Mouse (Mus musculus) E14TG2a.4 (cell line): ENCODE measurements around the gene Sbno1.

Experiments used
- H3K27me3 ChIP-seq: 2 replicates; pipeline ENCODE4 v1.6.1; 2014; ENCODE audit warnings: low read length, control low read depth; ENCODE audit not compliant: insufficient read depth
- H3K36me3 ChIP-seq: 2 replicates; pipeline ENCODE4 v1.6.1; 2014; ENCODE audit warnings: low read length, control low read depth; ENCODE audit not compliant: insufficient read depth
- H3K4me1 ChIP-seq: replicated peaks from 2 replicates; pipeline ENCODE4 v1.6.1; 2014; ENCODE audit warnings: low read depth, low read length, control low read depth
- H3K4me3 ChIP-seq: replicated peaks from 2 replicates; pipeline ENCODE4 v1.5.1; 2014; ENCODE audit warnings: mild to moderate bottlenecking, low read length
- H3K9me3 ChIP-seq: 2 replicates; pipeline ENCODE4 v1.6.1; 2014; ENCODE audit warnings: low read length, control low read depth
- CTCF ChIP-seq: conservative IDR thresholded peaks from 2 replicates; pipeline ENCODE4 v1.5.1; 2014; ENCODE audit warnings: low read length
- NANOG ChIP-seq: IDR thresholded peaks from 2 replicates; pipeline ENCODE4 v1.6.1; 2014; ENCODE audit warnings: borderline replicate concordance, low read length, mixed read lengths
- POU5F1 ChIP-seq: IDR thresholded peaks from 2 replicates; pipeline ENCODE4 v1.6.1; 2014; ENCODE audit warnings: low read length, borderline replicate concordance

The Sbno1 gene

GRCm38 (mm10) chr5:124445621-124446293 is 20.0 kb upstream of the Sbno1 start:
- no peaks in the 10 kb centered on the region for H3K9me3 ChIP-seq
- H3K4me3 ChIP-seq, result peak overlapping the region; percentile 86
- H3K27me3 ChIP-seq, result no peaks in the 10 kb centered on the region
- H3K4me1 ChIP-seq, result peaks cover 79% of the 10 kb centered on the region
- TF ChIP-seq CTCF (no peak), POU5F1 (no peak), NANOG (no peak)
- peaks cover 55% of the 10 kb centered on the region for H3K36me3 ChIP-seq

- no peaks in the 10 kb centered on the region for H3K9me3 ChIP-seq
- TF ChIP-seq POU5F1, result no peak
- no peak for TF ChIP-seq CTCF
- no peak for TF ChIP-seq NANOG
Observed at GRCm38 (mm10) chr5:124444661-124445561, 19.1 kb upstream of the Sbno1 start.

GRCm38 (mm10) chr5:124444208-124444607 is 18.4 kb upstream of the Sbno1 start:
- no peaks in the 10 kb centered on the region for H3K9me3 ChIP-seq
- H3K27me3 ChIP-seq, result no peaks in the 10 kb centered on the region
- peaks cover 69% of the 10 kb centered on the region for H3K4me1 ChIP-seq
- peak overlapping the region; percentile 86 for H3K4me3 ChIP-seq
- H3K36me3 ChIP-seq, result peaks cover 39% of the 10 kb centered on the region
- TF ChIP-seq NANOG, result no peak
- TF ChIP-seq POU5F1, result no peak
- TF ChIP-seq CTCF, result no peak

More at GRCm38 (mm10) chr5:124444661-124445561, 19.1 kb upstream of the Sbno1 start:
- Histone ChIP-seq H3K4me1 (peaks cover 76% of the 10 kb centered on the region), H3K27me3 (no peaks in the 10 kb centered on the region), H3K36me3 (peaks cover 46% of the 10 kb centered on the region), H3K4me3 (peak overlapping the region; percentile 86)

- TF ChIP-seq POU5F1 (no peak), CTCF (no peak), NANOG (no peak)
- Histone ChIP-seq H3K4me3 (no peak overlapping the region), H3K36me3 (peaks cover 23% of the 10 kb centered on the region), H3K27me3 (no peaks in the 10 kb centered on the region), H3K9me3 (no peaks in the 10 kb centered on the region), H3K4me1 (peaks cover 65% of the 10 kb centered on the region)
Observed at GRCm38 (mm10) chr5:124442628-124443027, 16.8 kb upstream of the Sbno1 start.

GRCm38 (mm10) chr5:124440094-124440701 is 14.4 kb upstream of the Sbno1 start:
- TF ChIP-seq CTCF (0 out of 2 replicates have a peak, but pooled peaks have one; percentile 7), NANOG (no peak), POU5F1 (no peak)
- no peaks in the 10 kb centered on the region for H3K9me3 ChIP-seq
- peaks cover 15% of the 10 kb centered on the region for H3K36me3 ChIP-seq
- peaks cover 49% of the 10 kb centered on the region for H3K4me1 ChIP-seq
- H3K27me3 ChIP-seq, result no peaks in the 10 kb centered on the region
- H3K4me3 ChIP-seq, result peak overlapping the region; percentile 98

- H3K4me1 ChIP-seq, result peaks cover 44% of the 10 kb centered on the region
- peak within 1 kb of the TSS; percentile 98 for H3K4me3 ChIP-seq
- H3K36me3 ChIP-seq, result peaks cover 16% of the 10 kb centered on the region
- TF ChIP-seq NANOG (no peak), POU5F1 (no peak)
- no peaks in the 10 kb centered on the region for H3K9me3 ChIP-seq
- H3K27me3 ChIP-seq, result no peaks in the 10 kb centered on the region
Observed at GRCm38 (mm10) chr5:124439447-124440093, 13.8 kb upstream of the Sbno1 start, which contains the start of gene Kmt5a. Gene Kmt5a (plus strand): TSS chr5:124439930.

- no peaks in the 10 kb centered on the region for H3K27me3 ChIP-seq
- H3K4me3 ChIP-seq, result peak overlapping the region; percentile 80
- peaks cover 36% of the 10 kb centered on the region for H3K4me1 ChIP-seq
- peaks cover 16% of the 10 kb centered on the region for H3K36me3 ChIP-seq
- H3K9me3 ChIP-seq, result no peaks in the 10 kb centered on the region
- TF ChIP-seq NANOG (no peak), CTCF (no peak), POU5F1 (no peak)
Observed at GRCm38 (mm10) chr5:124438746-124439145, 12.9 kb upstream of the Sbno1 start.

- peak overlapping the region; percentile 80 for H3K4me3 ChIP-seq
- H3K27me3 ChIP-seq, result no peaks in the 10 kb centered on the region
- TF ChIP-seq POU5F1 (no peak), CTCF (no peak), NANOG (no peak)
- no peaks in the 10 kb centered on the region for H3K9me3 ChIP-seq
- peaks cover 34% of the 10 kb centered on the region for H3K4me1 ChIP-seq
- peaks cover 14% of the 10 kb centered on the region for H3K36me3 ChIP-seq
Observed at GRCm38 (mm10) chr5:124438229-124438628, 12.4 kb upstream of the Sbno1 start.
